Mouse (Mus musculus) T-cell, adult 66 days (primary cell): ENCODE measurements around the gene Rhox4d. TPM values are rescaled to one million over a fixed set of nuclear protein-coding genes. Genes with fewer than 3 reads are reported as not detected.

Experiments
- total RNA-seq, 2 experiments: library from RNA; stranded (reverse); gene quantifications; 3 replicates in 1 of 2; 4 replicates in 1 of 2; pipeline ENCODE4 v1.2.4; 2023

Gene Rhox4d
- not detected for total RNA-seq

DNA sequence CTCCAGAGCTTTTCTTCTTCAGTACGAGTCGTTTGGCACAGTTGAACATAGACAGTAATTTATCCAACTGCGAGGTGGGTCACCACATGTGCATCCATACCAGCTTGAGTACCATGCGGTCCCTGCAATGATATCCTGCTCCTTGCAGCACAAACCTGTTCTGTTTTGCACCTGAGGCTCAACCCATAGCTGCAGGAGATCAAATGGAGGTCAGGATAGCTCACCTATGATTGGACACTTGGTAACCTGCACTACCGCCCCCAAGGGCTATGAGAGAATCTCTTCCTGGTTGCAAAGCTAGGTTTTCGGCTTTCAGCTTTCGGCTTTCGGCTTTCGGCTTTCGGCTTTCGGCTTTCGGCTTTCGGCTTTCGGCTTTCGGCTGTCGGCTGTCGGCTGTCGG, at the start of gene Rhox4d:
Gene Rhox4d (plus strand): TSS at position 301 of the 400 bp plus-strand sequence.

DNA sequence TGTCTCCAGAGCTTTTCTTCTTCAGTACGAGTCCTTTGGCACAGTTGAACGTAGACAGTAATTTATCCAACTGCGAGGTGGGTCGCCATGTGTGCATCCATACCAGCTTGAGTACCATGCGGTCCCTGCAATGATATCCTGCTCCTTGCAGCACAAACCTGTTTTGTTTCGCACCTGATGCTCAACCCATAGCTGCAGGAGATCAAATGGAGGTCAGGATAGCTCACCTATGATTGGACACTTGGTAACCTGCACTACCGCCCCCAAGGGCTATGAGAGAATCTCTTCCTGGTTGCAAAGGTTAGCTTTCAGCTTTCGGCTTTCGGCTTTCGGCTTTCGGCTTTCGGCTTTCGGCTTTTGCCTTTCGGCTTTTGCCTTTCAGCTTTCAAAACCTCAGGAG, 34.1 kb upstream of the Rhox4d start, which contains the start of gene Rhox4c:
Gene Rhox4c (plus strand): TSS at position 301 of the 400 bp plus-strand sequence.

DNA sequence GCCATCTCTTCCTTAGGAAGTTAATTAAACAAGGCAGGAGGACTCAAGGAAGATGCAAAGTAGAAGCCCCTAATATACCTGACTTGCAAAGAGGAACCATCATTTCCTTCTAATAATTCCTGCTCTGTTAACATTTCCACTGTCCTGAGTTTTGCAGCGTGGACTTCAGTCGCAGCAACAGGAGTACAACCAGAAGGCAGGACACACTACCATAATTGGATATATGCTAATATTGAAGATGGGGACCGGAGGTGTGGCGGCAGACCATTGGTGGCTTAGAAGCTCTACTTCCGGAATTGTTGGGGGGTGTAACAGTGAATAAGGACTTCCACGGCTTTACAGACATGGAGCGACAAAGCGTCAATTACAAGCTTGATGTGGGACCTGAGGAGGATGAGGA, 16.0 kb downstream of the Rhox4d start, which contains the start of gene Rhox2e:
Gene Rhox2e (plus strand): TSS at position 301 of the 400 bp plus-strand sequence.

DNA sequence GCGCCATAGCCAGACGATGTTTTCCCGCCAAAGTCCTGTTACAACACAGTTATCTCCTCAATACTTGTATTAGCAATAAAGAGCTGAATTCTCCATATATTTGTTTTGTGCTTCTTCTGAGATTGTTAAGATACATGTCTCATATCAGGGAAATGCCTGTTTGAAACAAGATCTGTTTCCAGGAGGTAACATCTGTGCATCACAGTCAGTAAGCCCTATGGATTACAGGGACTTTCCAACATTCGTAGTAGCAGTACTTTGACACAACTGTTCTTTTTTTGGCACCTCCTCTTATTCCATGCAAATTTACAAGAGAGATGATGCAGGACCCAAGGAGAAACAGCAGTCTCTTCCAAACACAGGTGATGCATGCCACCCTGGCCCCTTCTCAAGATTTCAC, 27.6 kb downstream of the Rhox4d start, which contains the start of gene Rhox3e:
Gene Rhox3e (plus strand): TSS at position 301 of the 400 bp plus-strand sequence.

DNA sequence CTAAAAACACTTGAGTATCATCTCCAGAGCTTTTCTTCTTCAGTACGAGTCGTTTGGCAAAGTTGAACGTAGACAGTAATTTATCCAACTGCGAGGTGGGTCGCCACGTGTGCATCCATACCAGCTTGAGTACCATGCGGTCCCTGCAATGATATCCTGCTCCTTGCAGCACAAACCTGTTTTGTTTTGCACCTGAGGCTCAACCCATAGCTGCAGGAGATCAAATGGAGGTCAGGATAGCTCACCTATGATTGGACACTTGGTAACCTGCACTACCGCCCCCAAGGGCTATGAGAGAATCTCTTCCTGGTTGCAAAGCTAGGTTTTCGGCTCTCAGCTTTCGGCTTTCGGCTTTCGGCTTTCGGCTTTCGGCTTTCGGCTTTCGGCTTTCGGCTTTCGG, 43.0 kb downstream of the Rhox4d start, which contains the start of gene Rhox4e:
Gene Rhox4e (plus strand): TSS at position 301 of the 400 bp plus-strand sequence.

Other genes with a start within 250 kb of the Rhox4d start
- not detected for gene Rhox4a, start 249.0 kb upstream of the Rhox4d start, total RNA-seq
- gene Rhox3a2, start 134.3 kb upstream of the Rhox4d start, total RNA-seq: not detected
- gene Rhox4a2, start 123.5 kb upstream of the Rhox4d start, total RNA-seq: not detected
- gene Rhox2b, start 102.3 kb upstream of the Rhox4d start, total RNA-seq: not detected
- gene Rhox4b, start 81.9 kb upstream of the Rhox4d start, total RNA-seq: not detected
- gene Rhox2c, start 60.7 kb upstream of the Rhox4d start, total RNA-seq: not detected
- gene Rhox3c, start 55.8 kb upstream of the Rhox4d start, total RNA-seq: not detected
- not detected for gene Rhox4c, start 34.0 kb upstream of the Rhox4d start, total RNA-seq
- gene Rhox2d, start 20.9 kb upstream of the Rhox4d start, total RNA-seq: not detected
- gene Rhox2e, start 16.1 kb downstream of the Rhox4d start, total RNA-seq: not detected
- not detected for gene Rhox3e, start 27.7 kb downstream of the Rhox4d start, total RNA-seq
- gene Rhox4e, start 43.1 kb downstream of the Rhox4d start, total RNA-seq: not detected
- gene Rhox2f, start 57.0 kb downstream of the Rhox4d start, total RNA-seq: not detected
- gene Rhox3f, start 66.6 kb downstream of the Rhox4d start, total RNA-seq: not detected
- not detected for gene Rhox4f, start 93.3 kb downstream of the Rhox4d start, total RNA-seq
- not detected for gene Rhox3g, start 114.3 kb downstream of the Rhox4d start, total RNA-seq
- gene Rhox2g, start 129.1 kb downstream of the Rhox4d start, total RNA-seq: not detected
- not detected for gene Rhox4g, start 137.0 kb downstream of the Rhox4d start, total RNA-seq
- not detected for gene Rhox3h, start 154.4 kb downstream of the Rhox4d start, total RNA-seq
- gene Rhox2h, start 158.9 kb downstream of the Rhox4d start, total RNA-seq: not detected